Mouse (Mus musculus) liver, adult 2 months (tissue): Measurements from ENCODE around the gene Ranbp3l.

Experiments
- CTCF ChIP-seq: fragments of 200-500 bp; IDR thresholded peaks from 2 replicates; pipeline ENCODE4 v1.5.1; 2011; ENCODE audit warnings: low read depth, low read length, control low read depth
- POLR2A ChIP-seq: fragments of 200-500 bp; IDR thresholded peaks from 2 replicates; pipeline ENCODE4 v1.6.1; 2011; ENCODE audit warnings: low read length, control low read depth; ENCODE audit not compliant: insufficient read depth; ENCODE audit errors: extremely low read depth

DNA sequence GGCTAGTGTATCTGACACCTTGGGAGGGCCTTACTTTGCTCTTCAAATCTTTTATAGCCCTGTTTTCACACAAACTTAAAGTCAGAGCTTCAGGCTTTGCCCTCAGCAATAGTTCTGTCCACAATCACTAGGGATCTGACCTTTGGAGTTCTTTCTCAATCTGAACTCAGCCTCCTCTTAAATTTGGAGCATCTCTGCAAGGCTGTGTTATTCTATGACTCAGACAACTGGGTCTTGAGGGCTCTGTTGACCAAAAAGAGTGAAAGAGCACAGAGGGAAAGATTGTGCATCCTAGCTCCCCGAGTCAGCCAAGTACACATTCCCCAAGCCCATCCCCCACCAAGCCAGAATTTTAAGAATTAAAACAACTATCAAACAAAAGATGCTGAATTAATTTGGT, 37.7 kb upstream of the Ranbp3l start:
- TF ChIP-seq POLR2A (no peak), CTCF (no peak)
